Mouse (Mus musculus) heart, postnatal 36 days (tissue): Measurements from ENCODE around the gene Prr19. TPM values are rescaled to one million over a fixed set of nuclear protein-coding genes. Genes with fewer than 3 reads are reported as not detected.

Source experiments
- DNase-seq, 2 experiments: peaks; one replicate each; pipeline ENCODE4 v3.0.0; 2021 to 2022
- intact Hi-C: fragments of 180-260 bp; cut with DNase I; formaldehyde crosslinking; loops from one replicate; pipeline ENCODE4 v1.15.1; 2025
- total RNA-seq, 2 experiments: library from RNA; stranded (reverse); gene quantifications; 2 replicates each; pipeline ENCODE4 v1.2.3; 2021

Gene Prr19
- total RNA-seq, 2 experiments from 2014 or later, result not detected

DNA sequence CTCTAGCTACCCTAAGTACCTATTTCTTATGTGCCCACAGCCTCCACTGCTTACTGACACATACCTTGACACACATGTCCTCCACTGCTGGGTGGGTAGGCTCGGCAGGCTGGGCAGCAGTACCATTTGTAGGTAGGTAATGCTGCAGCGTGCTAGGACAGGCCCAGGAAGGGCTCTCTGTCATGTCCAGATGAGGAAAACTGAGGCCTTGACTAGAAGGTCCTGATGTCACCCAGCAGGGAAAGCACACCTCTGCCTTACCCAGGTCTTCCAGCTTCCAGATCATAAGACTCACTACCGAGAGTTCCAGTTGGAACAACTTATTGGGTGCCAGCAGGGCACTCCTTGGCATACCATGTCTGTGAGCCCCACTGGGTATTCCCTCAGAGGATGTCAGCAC is 26.2 kb upstream of the Prr19 start:
- DNase-seq, result no peak
- intact Hi-C loops, result no loop called here

DNA sequence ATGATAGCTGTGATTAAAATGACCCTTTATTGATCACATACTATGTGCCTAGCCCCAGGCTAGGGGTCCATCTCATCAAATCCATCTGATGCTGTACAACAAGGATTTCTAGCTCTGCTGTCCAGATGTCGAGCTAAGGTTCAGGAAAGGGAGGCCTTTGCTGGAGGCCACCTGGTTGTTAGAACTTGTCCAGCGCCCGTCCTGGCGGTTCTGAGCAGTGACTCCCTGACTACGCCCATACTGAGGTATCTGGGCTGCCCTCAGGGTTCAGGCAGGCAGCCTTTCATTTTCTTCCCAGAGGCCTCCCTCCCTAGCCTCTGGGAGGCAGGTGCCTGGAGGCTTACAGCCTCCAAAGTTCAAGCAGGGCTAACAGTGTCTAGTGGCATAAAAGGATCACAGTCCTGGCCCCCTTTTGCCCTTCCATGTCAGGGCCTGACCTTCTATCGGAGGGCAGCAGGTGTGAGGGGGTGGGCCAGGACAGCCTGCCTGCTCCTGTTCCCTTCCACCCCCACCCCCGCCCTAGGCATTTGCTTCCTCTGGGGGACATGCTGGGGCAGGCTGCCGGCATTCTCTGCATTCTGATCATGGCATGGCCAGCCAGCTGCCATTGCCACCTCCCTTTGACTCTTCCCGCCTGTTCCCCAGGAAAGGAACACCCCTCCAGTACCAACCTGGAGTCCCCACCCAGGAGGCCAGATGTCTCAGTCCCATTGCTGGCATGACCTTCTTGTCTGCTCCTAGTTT is 25.5 kb upstream of the Prr19 start:
- intact Hi-C loops, result no loop called here
- DNase-seq, result peak in 1 of 2 experiments; percentile 2

DNA sequence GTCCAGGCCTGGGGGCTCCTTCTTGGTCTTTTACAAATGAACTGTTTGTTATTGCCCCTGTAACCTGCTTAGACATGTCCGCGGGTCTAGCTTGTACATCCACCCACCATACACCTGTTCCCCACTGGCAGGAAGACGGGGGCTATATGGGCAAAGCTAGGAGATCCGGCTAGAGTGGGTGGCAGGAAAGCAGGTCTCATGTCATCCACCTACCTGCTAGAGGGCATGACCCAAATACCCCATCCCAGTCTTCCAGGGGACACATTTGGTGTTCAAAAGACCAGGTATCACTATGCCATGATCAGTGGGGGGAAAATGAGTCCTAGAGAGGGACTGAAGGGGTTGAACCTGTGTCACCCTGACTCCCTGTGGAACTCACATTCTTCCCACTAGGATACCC is 23.8 kb upstream of the Prr19 start:
- DNase-seq, result peak in 1 of 2 experiments; percentile 3
- intact Hi-C loops, result no loop called here

DNA sequence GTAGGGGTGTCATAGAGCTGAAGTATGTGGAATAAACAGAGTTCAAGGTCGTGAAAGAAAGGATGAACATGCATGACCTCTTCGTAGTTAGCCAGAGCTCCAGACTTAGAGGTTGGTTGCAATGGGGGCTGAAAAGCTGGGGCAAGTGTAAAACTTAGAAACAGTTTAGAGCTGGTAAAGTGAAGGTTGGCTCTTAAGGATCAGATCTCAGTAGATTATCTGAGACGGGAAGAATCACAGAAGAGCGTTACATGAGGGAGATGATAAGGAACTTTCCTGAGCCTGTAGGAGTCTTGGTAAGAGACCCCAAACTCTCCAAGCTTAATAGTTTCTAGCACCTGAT is 23.2 kb upstream of the Prr19 start:
- intact Hi-C loops, result loop anchor here (1.0 kb wide), 2 partner anchors 27 to 37 kb away; no protein-coding TSS in a partner anchor
- DNase-seq, result no peak

DNA sequence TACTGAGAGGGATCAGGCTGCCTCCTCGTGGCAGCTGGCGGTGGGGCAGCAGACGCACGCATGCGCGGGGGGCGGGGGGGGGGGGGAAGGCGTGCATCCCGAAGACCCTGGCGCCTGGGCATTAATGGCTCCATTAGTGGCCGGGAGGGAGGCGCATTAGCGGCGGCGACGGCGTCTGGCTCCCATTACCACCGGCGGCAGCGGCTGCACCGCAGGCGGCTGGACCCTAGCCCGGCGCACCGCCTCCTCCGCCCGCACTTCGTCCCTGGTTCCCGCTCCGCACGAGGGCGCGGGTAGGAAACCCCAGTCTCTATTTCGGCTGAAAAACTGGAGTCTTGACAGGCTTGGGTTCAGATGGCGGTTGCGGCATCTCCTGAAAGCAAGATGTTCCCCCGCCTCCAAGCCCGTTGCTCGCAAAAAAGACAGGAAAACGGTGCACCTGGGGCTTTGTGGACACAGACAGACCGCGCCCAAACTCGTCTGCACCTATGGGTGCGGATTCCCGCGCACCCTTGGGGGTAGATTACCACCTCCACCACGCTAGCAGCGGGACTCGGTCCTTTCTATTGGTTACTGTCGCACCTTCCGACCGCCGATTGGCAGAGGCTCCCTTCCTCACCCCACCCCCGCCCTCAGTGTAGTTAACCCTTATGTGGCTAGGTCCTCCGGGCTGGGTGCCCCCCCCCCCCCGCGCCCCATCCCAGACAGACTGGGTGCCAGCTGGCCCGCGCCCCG is 22.7 kb upstream of the Prr19 start:
- intact Hi-C loops, result loop anchor here (1.0 kb wide), 2 partner anchors 27 to 37 kb away; no protein-coding TSS in a partner anchor
- peak; percentile 75 to 87 for DNase-seq

DNA sequence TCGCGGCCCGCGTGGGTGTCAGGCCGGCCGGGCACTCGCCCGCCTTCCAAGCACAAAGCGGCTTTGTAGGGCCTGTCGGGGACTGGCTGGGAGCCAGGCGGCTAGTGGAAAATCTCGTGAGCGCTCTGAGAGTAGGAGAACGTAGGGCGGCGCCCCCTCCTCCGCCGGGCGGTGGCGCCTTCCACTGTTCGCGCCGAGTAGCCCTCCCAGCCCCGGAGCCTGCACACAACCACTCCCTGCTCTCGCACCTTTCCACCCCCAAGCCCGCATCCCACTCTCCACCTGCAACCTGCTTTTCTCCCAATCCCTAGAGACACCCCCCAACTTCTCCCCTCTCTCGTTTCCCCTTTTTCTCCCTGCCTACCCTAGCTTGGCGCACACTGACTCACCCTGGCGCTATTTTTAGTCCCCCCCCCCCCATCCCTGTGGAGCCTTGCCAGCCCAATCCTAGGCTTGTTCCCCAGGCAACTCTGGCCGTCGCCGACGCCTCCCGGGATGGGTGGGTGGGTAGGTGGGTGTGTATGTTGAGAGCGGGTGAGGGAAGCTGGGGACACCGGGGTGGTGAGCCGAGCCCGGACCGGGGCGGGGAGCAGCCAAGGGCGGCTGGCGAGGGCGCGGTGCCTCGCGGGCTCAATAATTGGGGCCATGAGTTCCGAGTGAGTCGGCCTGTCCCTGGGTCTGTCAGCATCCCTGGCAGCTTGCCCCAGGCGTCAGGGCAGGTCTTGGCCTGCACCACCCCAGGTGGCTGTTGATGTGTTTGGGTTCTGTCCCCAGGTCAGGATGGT is 21.9 kb upstream of the Prr19 start:
- DNase-seq, result peak; percentile 93 to 94
- intact Hi-C loops, result no loop called here

DNA sequence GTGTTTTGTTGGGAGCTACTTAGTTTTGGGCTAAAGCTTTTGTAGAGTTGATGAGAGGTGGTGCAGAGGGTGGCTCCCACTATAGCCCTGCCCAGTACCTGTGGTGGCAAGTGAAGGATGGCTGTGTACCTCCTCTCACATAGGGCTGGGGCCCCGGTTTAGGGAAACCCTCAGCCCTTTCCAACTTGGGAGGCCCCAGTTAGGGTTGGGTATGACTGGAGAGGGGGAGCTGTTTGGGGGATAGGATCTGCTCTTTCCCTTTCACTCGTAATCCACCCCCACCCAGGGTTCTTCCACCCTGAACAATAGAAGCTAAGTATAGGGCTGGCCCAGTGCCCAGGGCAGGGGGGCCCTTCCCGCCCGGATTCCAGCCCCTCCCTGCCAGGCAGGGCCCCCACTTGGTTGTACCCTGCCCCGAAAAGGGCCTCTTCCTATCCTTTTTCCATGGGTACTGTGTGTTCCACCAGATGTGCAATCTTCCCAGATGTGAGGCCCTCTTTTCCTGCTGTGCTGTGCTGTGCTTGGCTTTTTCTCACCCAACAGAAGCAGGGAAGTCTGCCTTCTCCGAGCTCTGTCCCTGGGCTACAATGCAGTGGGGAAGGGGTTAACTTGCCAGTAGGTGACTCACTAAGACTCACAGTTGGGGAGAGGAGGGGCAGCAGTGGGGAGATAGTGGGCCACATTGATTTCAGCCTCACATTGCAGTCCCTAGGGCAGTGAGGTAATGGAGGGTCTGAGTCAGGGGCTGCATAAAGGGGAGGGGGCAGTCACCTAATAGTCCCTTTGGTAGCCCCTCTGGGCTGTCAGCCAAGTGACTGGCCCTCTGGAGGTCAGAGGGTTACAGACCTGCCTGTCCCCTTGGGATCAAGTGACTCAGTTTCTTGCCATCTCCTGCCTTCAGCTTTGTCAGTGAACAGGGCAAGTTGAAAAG is 21.1 kb upstream of the Prr19 start:
- intact Hi-C loops, result loop anchor here (2.0 kb wide), 1 partner anchor 109 kb away; no protein-coding TSS in a partner anchor
- peak; percentile 69 to 76 for DNase-seq

DNA sequence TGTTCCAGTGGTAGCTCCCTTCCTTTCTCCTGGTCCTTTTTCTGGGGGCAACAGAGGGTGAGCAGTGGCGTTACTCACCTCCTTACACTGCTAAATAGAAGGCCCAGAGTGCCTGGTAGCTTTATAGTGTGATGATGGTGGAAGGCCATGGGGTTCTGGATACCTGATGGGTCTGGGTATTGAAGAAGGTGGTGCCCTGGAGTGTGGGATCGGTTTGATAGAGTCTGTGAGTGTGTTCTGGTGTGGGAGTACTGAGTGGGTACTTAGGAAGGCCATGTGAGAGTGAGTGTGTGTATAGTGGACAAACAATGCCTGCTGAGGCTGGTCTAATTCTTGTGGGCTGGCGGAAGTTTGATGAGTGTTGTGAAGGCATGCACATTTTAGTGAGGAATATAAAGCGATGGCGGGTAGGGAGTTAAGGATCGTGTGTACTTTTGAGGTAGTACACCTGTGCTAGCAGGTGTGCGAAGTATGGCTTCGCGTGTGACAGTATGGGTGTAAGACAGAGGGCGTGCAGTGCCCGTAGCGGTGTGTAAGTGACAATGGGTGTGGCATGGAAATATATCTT is 20.0 kb upstream of the Prr19 start:
- intact Hi-C loops, result loop anchor here (2.0 kb wide), 1 partner anchor 108 kb away; no protein-coding TSS in a partner anchor
- DNase-seq, result no peak

DNA sequence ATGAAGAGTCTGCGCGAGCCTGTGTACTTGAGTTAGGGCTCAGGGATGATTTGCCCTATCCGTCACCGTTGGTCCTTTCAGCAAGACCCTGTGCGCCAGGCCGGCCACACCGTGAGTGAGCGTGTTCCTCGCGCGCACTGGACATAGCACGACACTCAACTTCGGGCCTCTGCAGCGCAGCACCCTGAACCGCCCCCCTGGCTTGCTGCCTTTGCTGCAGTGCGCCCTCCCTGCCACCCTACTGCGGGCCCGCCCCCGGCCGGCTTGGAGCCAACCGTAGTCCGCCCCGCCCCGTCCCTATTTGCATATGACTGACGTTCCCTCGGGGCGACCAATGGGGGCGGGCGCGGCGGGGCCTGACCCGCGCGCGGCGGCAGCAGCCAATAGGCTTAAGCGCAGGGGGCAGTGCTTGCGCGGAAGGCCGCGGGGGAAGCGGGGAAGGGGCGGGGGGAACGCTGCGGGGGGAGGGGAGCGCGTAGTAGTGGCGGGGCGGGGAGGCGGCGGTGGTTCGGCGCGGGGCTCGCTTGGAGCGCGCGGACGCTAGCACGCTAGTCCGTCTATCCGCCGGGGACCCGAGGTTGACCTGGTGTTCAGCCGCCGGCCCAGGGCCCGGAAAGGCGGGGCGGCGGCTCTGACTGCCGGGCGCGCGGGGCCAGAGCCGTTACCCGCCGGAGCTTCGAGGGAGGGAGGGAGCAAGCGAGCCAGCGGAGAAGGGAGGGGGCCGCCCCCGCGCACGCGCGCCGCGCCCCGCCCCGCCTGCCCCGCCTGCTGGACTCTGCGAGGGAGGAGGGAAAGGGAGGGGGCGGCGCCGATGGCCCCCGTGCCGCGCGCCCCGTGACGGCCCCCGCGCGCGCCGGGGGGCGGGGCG is 19.2 kb upstream of the Prr19 start:
- peak; percentile 96 to 97 for DNase-seq
- intact Hi-C loops, result loop anchor here (2.0 kb wide), 2 partner anchors 35 to 107 kb away; partner anchors contain the start of gene Megf8

DNA sequence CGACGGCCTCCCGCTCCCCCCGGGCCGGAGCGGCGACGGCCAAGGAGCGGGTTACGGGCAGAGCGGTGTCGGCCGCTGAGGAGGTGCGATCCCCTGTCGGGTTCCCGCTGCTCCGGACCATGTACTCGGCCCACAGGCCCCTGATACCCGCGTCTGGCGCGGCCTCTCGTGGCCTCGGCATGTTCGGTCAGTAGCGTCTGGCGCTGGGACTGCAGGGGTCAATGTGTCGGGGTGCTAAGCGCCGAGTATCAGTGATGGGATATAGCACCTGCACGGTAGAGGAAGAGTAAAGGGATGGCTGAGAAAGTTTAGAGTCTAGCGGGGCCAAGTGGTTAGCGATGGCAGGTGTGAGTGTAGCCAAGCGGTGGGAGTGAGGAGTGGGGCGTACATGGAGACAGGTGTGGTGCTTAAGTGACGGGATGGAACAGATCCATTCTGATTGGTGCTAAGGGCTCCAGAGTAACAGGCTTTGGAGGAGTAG is 18.4 kb upstream of the Prr19 start:
- intact Hi-C loops, result loop anchor here (2.0 kb wide), 1 partner anchor 34 kb away; the partner anchor contains the start of gene Megf8
- peak; percentile 44 to 68 for DNase-seq

DNA sequence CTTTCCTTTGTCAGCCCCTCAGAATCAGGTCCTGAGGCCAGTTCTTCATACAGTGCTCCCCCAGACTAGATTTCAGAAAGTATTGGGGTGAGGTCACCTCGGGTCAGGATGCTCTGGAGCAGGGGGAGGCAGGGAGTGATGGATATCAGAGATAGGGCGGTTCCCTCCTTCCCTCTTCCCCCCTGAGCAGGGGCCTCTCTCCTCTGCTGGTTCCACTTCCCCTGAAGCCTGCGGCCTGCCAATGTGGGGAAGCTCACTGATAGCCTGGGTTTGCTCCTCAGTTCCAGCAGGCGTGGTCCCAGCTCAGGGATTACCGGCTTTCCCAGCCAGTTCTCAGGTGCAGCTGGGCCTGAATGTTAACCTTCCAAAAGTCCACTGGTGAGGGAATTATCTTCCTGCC is 17.6 kb upstream of the Prr19 start:
- intact Hi-C loops, result loop anchor here (2.0 kb wide), 1 partner anchor 33 kb away; the partner anchor contains the start of gene Megf8

DNA sequence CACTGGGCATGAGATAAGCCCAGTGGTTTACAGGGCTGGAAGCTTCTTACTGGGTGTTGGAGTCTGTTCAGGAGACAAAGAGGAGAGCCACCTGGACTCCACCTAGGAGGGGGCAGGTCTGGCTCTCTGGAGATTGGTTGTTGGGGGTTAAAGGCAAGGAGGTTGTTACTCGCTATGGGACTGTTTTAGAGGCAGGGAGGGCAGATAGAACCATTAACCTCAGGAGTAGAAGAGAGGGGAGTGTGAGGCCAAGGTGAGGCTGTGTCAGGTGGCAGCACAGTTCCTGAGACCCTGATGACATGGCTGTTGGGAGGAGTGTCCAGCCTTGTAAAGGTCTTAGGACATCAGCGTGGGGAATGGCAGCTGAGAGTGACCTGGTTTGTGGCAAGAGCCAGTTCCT is 17.0 kb upstream of the Prr19 start:
- intact Hi-C loops, result no loop called here
- DNase-seq, result no peak

More for the DNA sequence above, 17.6 kb upstream of the Prr19 start:
- DNase-seq, result peak in 1 of 2 experiments; percentile 32

DNA sequence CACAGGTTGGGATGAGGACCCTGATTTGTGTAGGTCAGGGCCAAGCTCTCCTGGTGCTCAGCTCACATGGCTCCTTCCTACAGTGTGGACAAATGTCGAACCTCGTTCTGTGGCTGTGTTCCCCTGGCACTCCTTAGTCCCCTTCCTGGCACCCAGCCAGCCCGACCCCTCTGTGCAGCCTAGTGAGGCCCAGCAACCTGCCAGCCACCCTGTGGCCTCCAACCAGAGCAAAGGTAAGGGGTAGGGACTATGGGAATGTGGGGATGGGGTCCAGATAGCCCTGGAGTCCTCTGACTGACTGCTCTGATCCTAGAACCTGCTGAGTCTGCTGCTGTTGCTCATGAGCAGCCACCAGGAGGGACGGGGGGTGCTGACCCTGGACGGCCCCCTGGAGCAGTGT is 16.4 kb upstream of the Prr19 start:
- intact Hi-C loops, result no loop called here
- no peak for DNase-seq

DNA sequence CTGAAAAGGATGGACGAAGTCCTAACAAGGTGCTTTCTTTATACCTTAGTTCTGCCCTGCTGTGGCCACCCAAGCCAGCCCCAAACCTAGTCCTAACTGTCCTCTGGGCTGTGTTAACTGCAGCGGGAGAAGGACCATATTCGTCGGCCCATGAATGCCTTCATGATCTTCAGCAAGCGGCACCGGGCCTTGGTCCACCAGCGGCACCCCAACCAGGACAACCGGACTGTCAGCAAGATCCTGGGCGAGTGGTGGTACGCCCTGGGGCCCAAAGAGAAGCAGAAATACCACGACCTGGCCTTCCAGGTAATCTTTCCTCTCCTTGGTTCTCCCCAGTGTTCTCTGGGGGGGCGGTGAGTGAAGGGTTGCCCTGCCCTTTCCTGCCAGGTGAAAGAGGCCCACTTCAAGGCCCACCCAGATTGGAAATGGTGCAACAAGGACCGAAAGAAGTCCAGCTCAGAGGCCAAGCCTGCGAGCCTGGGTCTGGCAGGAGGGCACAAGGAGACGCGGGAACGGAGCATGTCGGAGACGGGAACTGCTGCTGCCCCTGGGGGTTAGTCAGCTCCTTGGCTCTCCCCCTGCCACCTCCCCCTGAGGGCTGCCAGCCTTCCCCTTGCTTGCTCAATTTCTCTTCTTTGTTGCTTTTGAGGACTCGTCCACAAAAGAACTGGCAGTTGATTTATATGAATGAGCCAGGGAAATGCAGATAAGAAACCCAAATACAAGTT is 15.5 kb upstream of the Prr19 start:
- DNase-seq, result no peak
- intact Hi-C loops, result no loop called here

DNA sequence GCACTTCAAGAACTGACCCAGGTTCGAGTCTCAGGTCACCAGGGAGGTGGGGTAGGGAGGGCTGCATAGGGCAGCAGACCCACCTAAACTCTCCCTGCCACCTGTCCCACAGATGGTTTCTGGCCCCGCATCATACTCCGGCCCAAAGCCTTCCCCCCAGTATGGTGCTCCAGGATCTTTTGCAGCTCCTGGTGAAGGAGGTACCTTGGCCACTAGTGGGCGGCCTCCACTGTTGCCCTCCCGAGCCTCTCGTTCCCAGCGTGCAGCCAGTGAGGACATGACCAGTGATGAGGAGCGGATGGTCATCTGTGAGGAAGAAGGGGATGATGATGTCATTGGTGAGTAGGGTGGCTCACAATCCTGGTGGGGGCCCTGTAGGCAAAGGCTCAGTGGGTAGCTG is 14.2 kb upstream of the Prr19 start:
- intact Hi-C loops, result no loop called here
- no peak for DNase-seq

DNA sequence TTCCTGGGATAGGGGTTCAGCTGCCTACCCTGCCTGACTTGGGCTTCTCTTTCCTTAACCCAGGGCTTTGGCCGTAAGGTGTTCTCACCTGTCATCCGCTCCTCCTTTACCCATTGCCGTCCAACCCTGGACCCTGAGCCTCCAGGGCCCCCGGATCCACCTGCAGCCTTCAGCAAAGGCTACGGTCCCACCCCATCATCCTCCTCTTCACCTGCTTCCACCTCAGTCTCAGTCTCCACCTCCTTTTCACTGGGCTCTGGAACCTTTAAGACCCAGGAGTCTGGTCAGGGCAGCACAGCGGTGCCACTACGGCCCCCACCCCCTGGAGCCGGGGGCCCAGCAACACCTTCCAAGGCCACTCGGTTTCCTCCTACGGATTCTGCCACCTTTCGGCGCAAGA is 13.2 kb upstream of the Prr19 start:
- intact Hi-C loops, result no loop called here

DNA sequence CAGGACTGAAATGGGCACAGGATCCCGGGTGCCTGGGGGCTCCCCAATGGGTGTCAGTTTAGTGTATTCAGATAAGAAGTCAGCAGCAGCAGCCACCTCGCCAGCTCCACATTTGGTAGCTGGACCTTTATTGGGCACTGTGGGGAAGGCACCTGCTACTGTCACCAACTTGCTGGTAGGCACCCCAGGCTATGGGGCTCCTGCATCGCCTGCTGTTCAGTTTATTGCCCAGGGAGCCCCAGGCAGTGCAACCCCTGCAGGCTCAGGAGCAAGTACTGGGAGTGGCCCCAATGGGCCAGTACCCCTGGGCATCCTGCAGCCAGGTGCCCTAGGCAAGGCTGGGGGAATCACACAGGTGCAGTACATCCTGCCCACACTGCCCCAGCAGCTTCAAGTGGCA is 12.5 kb upstream of the Prr19 start:
- DNase-seq, result no peak
- intact Hi-C loops, result no loop called here

More for the DNA sequence above, 13.2 kb upstream of the Prr19 start:
- no peak for DNase-seq

DNA sequence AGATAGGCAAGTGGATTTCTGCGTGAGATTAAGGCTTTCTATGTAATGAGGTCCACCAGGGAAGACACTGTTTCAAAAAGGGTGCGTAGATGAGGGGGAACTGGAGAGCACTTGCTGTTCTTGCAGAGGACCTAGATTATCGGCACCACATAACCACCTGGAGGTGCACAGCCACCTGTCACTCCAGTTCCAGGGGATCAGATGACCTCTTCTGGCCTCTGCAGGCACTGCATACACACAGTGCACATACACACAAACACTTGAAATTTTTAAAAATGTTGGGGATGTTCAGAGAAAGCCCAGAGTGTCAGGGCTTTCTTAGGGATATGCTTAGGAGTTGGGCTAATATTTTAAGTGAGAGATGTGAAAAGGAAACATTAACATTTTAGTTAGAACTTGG is 11.3 kb upstream of the Prr19 start:
- intact Hi-C loops, result no loop called here
- no peak for DNase-seq
